Mouse (Mus musculus) intestine, embryonic 16.5 days (tissue): ENCODE data around the gene Polr1b. TPM values are rescaled to one million over a fixed set of nuclear protein-coding genes. Genes with fewer than 3 reads are reported as not detected.

ENCODE experiments used
- ATAC-seq: fragments of 200-750 bp; cut with Nextera tagmentation; 2 replicates; pipeline ENCODE4 v1.8.0; 2017; ENCODE audit warnings: moderate TSS enrichment, moderate library complexity
- H3K27ac ChIP-seq: fragments of 300-500 bp; sonication (generic); 2 replicates; pipeline ENCODE4 v1.5.1; 2014; ENCODE audit warnings: mild to moderate bottlenecking, low read length
- H3K27me3 ChIP-seq: fragments of 300-500 bp; sonication (generic); replicated peaks from 2 replicates; pipeline ENCODE4 v1.6.1; 2014; ENCODE audit warnings: low read length, control low read depth, mixed read lengths; ENCODE audit not compliant: control insufficient read depth, insufficient read depth
- H3K36me3 ChIP-seq: fragments of 300-500 bp; sonication (generic); 2 replicates; pipeline ENCODE4 v1.6.1; 2014; ENCODE audit warnings: low read length, control low read depth; ENCODE audit not compliant: control insufficient read depth, insufficient read depth
- H3K4me1 ChIP-seq: fragments of 300-500 bp; sonication (generic); 2 replicates; pipeline ENCODE4 v1.6.1; 2014; ENCODE audit warnings: low read length, control low read depth, mixed read lengths; ENCODE audit not compliant: control insufficient read depth, insufficient read depth
- H3K4me2 ChIP-seq: fragments of 300-500 bp; sonication (generic); 2 replicates; pipeline ENCODE4 v1.6.1; 2014; ENCODE audit warnings: low read depth, low read length, control low read depth
- H3K4me3 ChIP-seq: fragments of 300-500 bp; sonication (generic); 2 replicates; pipeline ENCODE4 v1.5.1; 2014; ENCODE audit warnings: mild to moderate bottlenecking, low read length
- H3K9ac ChIP-seq: fragments of 300-500 bp; sonication (generic); 2 replicates; pipeline ENCODE4 v1.6.1; 2014; ENCODE audit warnings: low read depth, low read length
- H3K9me3 ChIP-seq: fragments of 300-500 bp; sonication (generic); 2 replicates; pipeline ENCODE4 v1.6.1; 2016; ENCODE audit warnings: low read length, control low read depth; ENCODE audit not compliant: control insufficient read depth
- WGBS: fragments of 180-500 bp; shearing (Covaris S2); extraction: QIAGEN DNeasy Blood & Tissue Kit; methylation state at CpG from one replicate; pipeline ENCODE4 v1.1.7; 2014; 5-methylcytosine and 5-hydroxymethylcytosine counted together
- polyA plus RNA-seq: library from polyadenylated mRNA; unstranded; fragments of >200 nt; fragmentation: Nextera tagmentation; extraction: Ambion mirVana; gene quantifications from 2 replicates; pipeline ENCODE4 v1.2.1, GENCODE M21; 2015

The Polr1b gene
- polyA plus RNA-seq, 1 experiment from 2014 or later, result 21.8 TPM

DNA sequence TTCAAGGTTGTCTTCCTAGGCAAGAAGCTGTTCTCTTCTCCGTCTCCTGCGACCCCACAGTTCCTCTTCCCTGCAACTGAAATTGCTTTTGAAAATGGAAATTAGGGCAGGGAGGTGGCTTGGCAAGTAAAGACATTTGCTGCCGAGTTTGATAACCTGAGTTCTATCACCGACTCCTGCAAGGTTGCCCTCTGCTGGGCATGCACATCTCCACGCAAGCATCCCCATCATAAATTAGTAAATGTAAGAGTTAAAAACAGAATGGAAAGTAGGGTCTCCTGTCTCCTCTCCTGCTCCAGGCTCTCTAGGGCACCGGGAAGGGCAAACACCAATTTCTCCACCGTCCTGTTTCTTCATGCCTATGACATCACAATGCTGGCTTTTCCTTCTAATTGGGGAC lies 31.4 kb downstream of the Polr1b start:
- 94% methylated on average over 7 of the region's 7 CpGs for WGBS
- H3K27ac ChIP-seq, result no peak overlapping the region
- peaks cover 12% of the 10 kb centered on the region for H3K4me1 ChIP-seq
- H3K9ac ChIP-seq, result no peak overlapping the region
- H3K4me2 ChIP-seq, result no peak overlapping the region
- no peak for ATAC-seq
- peaks cover 17% of the 10 kb centered on the region for H3K36me3 ChIP-seq
- H3K9me3 ChIP-seq, result peaks cover 4% of the 10 kb centered on the region; the same call in 1 of the 2 replicates
- H3K4me3 ChIP-seq, result no peak overlapping the region
- no peaks in the 10 kb centered on the region for H3K27me3 ChIP-seq

GRCm38 (mm10) chr2:129133006-129133805 lies 32.4 kb downstream of the Polr1b start:
- Histone ChIP-seq H3K27ac (no peak overlapping the region), H3K4me3 (no peak overlapping the region), H3K4me1 (peaks cover 12% of the 10 kb centered on the region), H3K36me3 (peaks cover 17% of the 10 kb centered on the region), H3K4me2 (no peak overlapping the region), H3K9me3 (peaks cover 4% of the 10 kb centered on the region; the same call in 1 of the 2 replicates), H3K9ac (no peak overlapping the region), H3K27me3 (no peaks in the 10 kb centered on the region)
- 96% methylated on average over 14 of the region's 14 CpGs for WGBS
- no peak for ATAC-seq

DNA sequence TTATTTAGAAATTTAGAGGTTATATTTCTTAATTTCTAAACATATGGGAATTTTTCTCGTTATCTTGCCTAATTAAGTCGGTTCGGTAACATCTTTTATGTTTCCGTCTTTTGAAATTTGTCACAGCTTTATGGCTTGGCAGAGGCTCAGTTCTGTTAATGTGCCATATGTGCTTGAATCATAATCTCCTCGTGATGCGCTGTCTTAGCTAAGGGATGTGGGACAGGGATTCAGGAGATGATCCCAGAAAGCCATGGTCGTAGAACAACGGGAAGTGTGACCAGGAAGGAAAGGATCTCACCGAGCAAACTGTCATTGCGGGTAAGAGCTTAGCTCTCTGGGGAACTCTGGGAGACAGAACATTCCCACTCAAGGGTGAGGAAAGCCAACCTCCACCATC lies 39.1 kb downstream of the Polr1b start:
- no peaks in the 10 kb centered on the region for H3K27me3 ChIP-seq
- no peak overlapping the region for H3K9ac ChIP-seq
- no peaks in the 10 kb centered on the region for H3K9me3 ChIP-seq
- no peak for ATAC-seq
- H3K4me3 ChIP-seq, result no peak overlapping the region
- no peak overlapping the region for H3K4me2 ChIP-seq
- H3K36me3 ChIP-seq, result no peaks in the 10 kb centered on the region
- H3K4me1 ChIP-seq, result no peaks in the 10 kb centered on the region
- no peak overlapping the region for H3K27ac ChIP-seq
- 88% methylated on average over 10 of the region's 10 CpGs for WGBS

DNA sequence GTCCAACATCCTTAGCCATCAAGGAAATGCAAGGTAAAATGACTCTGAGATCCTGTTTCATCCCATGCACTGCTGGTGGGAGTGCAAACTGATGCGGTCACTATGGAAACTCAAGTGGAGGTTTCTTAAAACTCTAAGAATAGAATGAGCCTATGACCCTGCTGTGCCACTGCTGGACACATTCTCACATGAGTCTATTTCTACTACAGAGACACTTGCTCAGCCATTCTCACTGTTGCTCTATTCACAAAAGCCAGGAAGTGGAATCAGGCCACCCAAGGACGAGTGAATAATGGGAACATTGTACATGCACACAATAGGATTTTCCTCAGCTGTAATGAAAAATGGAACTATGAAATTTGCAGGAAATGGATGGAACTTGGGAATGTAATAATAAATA lies 48.0 kb downstream of the Polr1b start:
- no peaks in the 10 kb centered on the region for H3K9me3 ChIP-seq
- H3K27ac ChIP-seq, result no peak overlapping the region
- no peak for ATAC-seq
- no peaks in the 10 kb centered on the region for H3K27me3 ChIP-seq
- no peaks in the 10 kb centered on the region for H3K36me3 ChIP-seq
- H3K9ac ChIP-seq, result no peak overlapping the region
- no peaks in the 10 kb centered on the region for H3K4me1 ChIP-seq
- no peak overlapping the region for H3K4me3 ChIP-seq
- H3K4me2 ChIP-seq, result no peak overlapping the region
- WGBS, result 64% methylated on average over 2 of the region's 2 CpGs

GRCm38 (mm10) chr2:129150386-129150785 lies 49.6 kb downstream of the Polr1b start:
- ATAC-seq, result no peak
- 77% methylated on average over 5 of the region's 5 CpGs for WGBS
- no peaks in the 10 kb centered on the region for H3K36me3 ChIP-seq
- H3K27me3 ChIP-seq, result no peaks in the 10 kb centered on the region
- no peak overlapping the region for H3K27ac ChIP-seq
- no peaks in the 10 kb centered on the region for H3K9me3 ChIP-seq
- no peak overlapping the region for H3K9ac ChIP-seq
- H3K4me1 ChIP-seq, result no peaks in the 10 kb centered on the region
- H3K4me3 ChIP-seq, result no peak overlapping the region
- no peak overlapping the region for H3K4me2 ChIP-seq

DNA sequence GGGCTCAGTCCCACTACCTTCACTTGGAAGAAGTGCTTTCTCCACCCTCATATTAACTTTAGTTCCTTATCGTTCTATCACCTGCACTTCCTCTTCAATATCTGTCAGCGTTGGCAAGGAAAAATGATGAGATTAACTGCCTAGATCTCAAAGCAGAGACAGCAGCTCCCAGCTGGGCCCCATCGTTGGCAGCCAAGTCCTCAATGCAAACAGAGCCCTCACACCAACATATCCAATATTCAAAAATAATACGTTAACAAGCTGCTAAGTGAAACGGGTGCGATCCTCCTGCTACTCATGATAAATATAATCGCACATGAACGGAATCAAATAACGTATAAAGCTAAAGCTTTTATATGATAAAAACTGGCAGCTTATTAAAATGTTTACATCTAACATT lies 50.3 kb downstream of the Polr1b start:
- Histone ChIP-seq H3K36me3 (no peaks in the 10 kb centered on the region), H3K9me3 (no peaks in the 10 kb centered on the region), H3K9ac (no peak overlapping the region), H3K4me2 (no peak overlapping the region), H3K27me3 (no peaks in the 10 kb centered on the region), H3K4me3 (no peak overlapping the region), H3K4me1 (no peaks in the 10 kb centered on the region), H3K27ac (no peak overlapping the region)
- WGBS, result 73% methylated on average over 9 of the region's 9 CpGs
- ATAC-seq, result no peak

GRCm38 (mm10) chr2:129152751-129153150 lies 52.0 kb downstream of the Polr1b start:
- WGBS, result 62% methylated on average over 1 of the region's 1 CpGs
- Histone ChIP-seq H3K4me3 (no peak overlapping the region), H3K36me3 (no peaks in the 10 kb centered on the region), H3K9ac (no peak overlapping the region), H3K9me3 (no peaks in the 10 kb centered on the region), H3K27me3 (no peaks in the 10 kb centered on the region), H3K4me1 (no peaks in the 10 kb centered on the region), H3K4me2 (no peak overlapping the region), H3K27ac (no peak overlapping the region)
- no peak for ATAC-seq

DNA sequence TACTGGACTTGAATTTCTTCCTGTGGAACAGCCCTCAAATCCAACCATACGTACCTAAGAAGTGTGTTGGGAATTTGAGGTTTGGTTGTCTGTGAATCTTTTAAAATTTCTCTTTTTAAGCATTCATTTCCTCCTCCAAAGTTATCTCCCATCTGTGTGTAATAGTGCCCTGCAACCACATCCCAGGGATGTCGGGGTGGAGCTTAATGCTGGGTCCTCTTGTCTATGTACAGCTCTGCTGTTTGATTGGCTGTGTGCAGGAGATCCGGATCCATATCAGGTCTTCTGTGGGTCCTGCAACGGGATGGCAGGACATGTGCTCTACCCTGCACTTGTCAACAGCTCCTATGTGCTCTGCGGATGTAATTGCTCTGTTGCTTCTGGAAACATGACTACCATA lies 64.0 kb downstream of the Polr1b start:
- Histone ChIP-seq H3K4me3 (no peak overlapping the region), H3K4me2 (no peak overlapping the region), H3K9me3 (no peaks in the 10 kb centered on the region), H3K36me3 (no peaks in the 10 kb centered on the region), H3K27me3 (no peaks in the 10 kb centered on the region), H3K9ac (no peak overlapping the region), H3K27ac (no peak overlapping the region), H3K4me1 (no peaks in the 10 kb centered on the region)
- WGBS, result 69% methylated on average over 5 of the region's 5 CpGs
- no peak for ATAC-seq

DNA sequence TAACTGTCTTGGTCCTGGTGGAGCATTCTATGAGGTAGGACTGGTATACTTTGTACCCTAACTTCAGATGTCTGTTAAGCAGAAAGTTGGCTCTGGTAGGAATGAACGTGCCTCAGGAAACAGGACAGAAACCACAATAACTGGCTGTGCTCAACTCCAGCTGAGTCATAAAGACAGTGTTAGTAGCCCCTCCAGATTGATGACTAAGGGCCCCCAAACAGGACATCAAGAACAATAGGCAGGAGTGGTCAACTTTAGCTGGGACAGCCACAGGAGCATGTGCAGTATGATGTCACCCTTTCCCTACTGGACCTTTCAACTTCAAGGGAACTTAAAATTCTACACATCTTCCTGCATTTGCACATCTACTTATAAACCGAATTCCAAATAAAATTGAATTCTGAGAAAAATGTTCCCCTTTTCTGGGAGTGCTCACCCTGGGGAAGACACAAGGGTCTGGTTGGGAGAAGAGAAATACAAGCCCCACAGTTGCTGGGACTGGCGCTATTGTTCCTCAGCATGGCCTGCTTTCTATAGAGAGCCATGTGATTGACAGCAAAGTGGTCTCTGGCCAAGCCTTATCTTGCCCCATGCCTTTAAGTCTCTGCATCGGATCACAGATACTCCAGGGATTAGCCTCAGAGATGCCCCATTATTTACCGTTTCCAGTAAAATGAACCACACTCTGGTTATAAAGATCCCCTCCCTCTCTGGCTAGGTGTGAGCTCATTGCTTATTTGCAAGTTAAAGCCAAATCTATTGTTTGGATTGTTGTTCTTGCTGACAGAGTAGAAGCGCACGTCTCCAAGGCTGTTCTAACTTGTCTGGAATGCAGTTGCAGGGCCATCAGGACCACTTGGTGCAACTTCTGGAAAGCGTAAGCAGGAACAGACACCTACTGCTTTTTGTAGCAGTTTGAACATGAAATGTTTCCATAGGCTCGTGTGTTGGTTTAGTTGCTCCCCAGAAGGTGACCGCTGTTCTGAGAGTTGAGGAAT lies 66.0 kb downstream of the Polr1b start:
- Histone ChIP-seq H3K9ac (no peak overlapping the region), H3K4me1 (no peaks in the 10 kb centered on the region), H3K27me3 (no peaks in the 10 kb centered on the region), H3K9me3 (no peaks in the 10 kb centered on the region), H3K27ac (no peak overlapping the region), H3K4me2 (no peak overlapping the region), H3K4me3 (no peak overlapping the region), H3K36me3 (no peaks in the 10 kb centered on the region)
- 64% methylated on average over 10 of the region's 10 CpGs for WGBS
- no peak for ATAC-seq
